Mouse (Mus musculus) spleen, postnatal 4 days (tissue): ENCODE results near the gene Kat7.

Source experiments
- DNase-seq, 2 experiments: peaks; one replicate each; pipeline ENCODE4 v3.0.0; 2022; ENCODE audit warnings: low spot score in 2 of 2

Kat7 gene

DNA sequence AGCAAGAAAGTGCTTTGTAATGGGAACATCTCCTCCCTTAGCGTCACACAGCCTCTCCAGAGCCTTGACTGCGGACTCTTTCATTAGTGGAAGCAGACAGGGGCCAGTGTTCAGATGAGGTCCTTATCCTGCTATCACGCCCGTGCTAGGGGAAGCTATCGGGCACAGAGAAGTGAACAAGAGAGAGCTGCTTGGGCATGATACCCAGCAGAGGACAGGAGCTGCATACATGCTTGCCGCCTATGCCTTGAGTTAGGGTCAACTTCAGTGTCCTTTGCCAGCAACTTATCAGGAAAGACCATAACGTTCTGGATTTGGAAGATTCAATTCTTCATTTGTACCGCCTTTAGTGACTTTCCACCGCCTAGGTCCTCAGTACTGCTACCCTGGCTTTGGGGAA, 23.8 kb upstream of the Kat7 start:
- DNase-seq, result peak in 1 of 2 experiments; percentile 68

DNA sequence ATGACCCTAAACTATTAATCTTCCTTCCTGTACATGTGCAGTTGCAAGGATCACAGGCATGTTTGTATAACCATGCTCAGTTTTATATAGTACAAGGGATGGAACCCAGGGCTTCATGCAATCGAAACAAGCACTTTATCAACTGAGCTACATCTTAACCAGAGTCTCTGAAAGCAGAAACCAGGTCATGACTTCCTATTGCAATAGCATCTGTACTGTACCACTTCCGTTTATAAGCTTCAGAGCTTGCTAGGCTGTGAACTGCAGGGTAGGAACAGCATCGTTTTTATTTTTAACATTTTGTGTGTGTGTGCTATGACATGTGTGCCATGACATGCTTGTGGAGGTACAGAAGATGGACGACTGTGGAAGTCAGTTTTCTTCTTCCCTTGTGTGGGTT, 23.2 kb upstream of the Kat7 start:
- no peak for DNase-seq

DNA sequence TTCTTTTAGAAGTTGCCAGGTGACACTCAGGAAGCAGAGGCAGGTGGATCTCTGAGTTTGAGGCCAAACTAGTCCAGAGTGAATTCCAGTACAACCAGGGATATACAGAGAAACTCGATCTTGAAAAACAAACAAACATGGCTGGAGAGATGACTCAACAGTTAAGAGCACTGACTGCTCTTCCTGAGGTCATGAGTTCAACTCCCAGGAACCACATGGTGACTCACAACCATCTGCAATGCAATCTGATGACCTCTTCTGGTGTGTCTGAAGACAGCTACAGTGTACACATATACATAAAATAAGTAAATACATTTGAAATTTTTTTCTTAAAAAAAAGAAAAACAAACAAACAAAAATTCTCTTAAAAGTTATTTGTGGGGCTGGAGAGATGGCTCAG, 20.6 kb upstream of the Kat7 start:
- no peak for DNase-seq

DNA sequence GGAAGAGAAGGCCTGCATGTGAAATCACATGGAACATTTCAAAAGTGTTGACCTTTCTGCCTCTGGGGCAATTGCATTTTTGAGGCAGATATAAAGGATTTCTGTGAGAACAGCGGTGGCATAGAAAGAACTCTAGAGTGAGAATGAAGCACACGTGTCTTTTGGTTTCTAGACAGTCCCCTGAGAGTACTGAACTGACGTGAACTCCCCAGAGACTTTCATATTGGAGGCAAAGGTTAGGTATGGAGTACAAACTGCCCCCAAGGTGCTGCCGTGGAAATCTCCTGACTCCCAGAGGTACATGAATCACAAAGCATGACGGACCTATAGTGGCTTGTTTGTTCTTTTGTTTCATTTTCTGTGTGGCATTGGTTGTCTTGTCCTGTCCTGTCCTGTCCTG, 18.6 kb upstream of the Kat7 start:
- DNase-seq, result no peak

DNA sequence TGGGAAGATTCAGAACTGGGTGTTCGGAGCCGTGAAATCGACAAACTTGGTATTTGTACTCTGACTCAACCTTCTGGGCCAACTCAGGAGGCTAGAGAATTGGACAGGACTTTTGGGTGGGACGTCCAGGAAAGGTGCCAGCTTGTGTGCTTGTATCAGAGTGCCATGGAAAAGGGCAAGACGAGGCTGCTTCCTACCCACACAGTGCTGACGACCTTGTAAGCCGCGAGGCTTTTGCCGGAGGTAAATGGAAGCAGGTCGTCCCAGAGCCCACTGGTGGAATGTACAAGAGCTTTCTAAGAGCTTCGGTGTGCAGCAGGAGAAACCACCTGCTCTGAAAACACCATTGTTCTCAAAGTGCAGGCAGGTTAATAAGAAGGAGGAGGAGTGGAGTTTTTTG, 16.2 kb upstream of the Kat7 start:
- no peak for DNase-seq

DNA sequence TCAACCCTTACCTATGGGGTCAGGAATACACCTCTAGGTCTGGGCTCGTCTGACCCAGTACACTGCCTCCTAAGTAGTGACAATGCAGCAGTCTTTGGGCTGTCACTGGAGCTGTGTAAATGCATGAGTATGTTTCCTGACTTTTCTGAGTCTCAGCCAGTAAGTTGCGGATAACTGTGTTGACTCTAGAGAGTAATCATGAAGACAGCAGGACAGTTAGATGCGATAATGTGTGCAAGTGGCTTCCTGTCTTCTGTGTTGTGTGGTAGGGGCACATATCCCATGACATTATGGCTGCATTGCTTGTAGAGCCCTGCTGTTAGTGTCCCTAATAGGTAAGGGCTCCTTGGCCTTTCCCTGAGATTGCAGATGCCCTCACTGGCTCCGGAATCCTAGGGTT, 15.8 kb upstream of the Kat7 start:
- DNase-seq, result no peak

DNA sequence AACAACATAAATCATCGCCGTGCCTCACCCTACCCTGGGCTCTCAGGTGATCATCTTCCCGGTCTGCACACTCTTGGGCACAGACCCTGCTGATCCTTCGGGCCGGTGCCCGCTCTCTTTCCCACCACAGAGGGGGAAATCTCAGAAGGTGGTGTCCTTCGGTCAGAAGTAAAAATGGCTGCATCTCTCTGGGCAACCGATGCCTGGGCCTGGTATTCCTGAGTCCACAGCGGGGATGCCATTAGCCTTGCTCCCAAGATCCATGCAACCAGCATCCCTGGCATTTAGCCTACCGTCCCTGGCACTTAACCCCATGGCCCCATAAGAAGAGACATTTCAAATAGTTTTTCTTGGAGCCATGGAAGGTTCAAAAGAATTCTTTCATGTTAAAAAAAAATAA, 14.1 kb upstream of the Kat7 start:
- DNase-seq, result no peak

DNA sequence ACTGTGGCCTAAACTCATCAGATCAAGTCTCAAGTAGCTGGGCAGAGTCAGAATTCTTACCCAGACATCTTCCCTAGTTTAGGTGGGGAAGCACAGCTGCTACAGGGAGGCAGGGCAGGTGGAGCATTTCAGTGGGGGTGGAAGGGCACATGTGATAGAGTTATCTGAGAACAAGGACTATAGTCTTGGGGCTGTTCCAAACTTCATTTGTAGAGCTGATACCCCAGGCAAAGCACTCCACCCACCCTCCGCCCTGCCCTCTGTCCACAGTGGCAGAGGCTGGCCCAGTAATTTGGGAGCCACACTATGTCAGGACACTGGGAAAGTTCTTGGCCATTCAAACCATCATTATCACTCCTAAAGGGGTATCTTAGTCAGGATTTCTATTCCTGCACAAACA, 10.0 kb upstream of the Kat7 start:
- DNase-seq, result peak; percentile 71 to 73

DNA sequence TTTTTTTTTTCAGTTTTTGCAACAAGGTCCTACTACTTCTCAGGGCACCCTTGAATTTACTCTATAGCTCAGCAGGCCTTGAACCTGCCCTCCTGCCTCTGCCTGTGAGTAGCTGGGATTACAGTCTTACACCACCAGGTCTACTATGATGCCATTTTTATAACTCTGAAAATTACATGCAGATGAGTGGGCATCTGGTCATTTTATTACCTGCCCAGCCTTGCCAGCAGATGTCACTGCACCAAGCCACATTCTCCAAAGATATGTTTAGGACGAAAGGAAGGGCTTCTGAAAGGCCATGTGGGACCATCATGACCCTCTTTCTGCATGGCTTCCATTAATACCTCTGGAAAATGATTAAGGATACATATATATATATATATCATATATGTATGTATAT, 9.5 kb upstream of the Kat7 start:
- DNase-seq, result no peak

DNA sequence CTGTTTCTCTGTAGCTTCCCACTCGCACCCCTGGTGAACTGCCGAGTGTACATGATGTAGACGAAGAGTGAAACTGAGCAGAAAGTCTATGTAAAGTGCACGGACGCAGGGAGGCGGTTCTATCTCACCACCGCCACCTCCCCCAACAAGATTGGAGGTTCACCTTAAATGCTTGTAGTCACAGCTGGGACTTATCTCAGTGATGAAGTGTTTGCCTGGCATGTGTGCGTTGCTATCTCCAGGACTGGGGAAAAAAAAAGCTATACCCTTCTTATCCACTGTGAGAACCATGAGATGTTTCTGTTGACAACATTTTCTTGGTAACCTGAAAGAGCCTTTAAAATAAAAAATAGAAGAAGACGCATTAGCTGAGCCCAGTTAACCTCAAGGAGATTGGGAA, 8.1 kb upstream of the Kat7 start:
- DNase-seq, result no peak

DNA sequence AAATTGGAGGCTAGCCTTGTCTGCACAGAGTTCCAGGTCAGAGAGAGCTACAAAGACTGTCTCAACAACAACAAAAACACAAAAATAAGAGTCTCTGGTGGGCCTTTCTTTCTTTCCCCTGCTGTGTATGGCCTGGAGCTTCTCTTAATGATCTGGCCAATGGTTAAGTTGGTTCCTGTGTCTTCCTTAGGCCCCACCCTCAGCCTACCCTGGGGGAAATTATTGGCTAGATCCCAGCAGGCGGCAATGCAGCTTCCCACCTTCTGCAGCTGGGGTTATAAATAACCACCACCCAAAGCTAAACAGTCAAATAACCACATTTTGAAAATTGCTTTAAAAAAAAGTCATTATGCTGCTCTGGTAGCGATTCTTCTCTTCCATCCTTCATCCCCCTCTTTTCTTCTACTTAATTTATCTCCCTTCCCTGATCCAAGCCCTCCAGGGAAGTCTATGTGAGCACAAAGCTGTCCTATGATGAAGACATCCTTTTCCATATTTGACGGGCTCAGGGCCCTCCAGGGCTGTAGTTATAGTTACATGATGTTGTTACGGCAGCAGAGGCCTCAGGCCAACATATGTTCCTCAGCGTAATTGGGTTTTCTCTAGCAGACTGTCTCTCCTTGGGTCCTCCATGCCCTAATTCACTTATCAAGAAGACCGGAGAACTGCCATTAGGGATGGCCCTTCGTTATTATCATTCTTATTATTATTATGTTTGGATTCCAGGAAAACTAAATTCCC, 5.3 kb upstream of the Kat7 start:
- no peak for DNase-seq

DNA sequence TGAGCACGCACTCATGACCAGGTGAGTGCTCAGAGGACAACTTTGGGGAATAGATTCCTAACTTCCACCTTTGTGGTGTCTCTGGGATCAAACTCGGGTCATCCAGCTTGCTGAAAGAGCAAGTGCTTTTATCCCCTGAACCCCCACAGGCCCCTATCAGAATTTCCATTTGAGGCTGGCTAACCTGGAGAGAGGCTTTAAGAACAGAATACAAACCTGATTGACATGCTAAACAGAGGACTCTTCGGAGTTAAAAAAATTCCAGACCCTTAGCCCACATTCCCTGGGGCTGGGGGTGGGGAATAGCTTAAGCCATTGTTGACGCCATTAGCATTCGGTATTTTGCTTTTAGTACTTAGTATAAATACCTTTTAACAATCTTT, 1.4 kb upstream of the Kat7 start:
- no peak for DNase-seq

DNA sequence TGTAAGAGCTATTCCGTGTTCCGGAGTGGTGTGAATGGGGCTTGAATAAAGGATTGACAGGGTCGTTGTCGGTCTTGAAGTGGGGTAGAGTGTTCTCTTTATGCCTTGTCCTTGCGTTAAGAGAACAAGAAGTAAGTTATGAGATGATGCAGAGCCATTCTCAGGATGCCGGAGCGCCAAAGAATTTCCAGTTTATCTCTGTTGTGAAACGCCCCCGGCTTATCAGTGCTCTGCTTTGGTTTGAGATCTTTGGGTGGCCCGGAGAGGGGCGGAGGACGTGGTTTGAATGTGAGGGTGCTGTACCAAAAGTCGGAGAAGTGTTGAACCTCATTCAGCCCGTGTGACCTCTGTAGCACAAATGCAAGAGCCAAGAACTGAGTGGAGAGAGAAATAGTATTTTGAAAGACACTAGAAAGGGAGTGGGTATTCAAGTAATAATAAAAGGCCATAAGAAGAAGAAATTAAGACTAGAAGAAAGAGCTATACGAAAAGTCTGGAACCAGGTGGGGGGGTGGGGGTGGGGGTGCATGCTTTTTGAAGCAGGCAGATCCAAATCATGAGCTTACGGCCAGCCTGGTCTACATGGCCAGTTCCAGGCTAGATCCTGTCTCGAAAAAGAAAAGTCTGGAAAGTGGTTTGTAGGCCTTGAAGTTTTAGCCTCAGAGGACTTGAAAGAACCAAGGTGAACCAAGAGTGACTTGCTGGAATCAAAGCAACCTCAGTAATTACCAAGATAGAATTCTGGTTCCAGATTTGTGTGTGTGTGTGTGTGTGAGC, 790 bp upstream of the Kat7 start:
- DNase-seq, result no peak

DNA sequence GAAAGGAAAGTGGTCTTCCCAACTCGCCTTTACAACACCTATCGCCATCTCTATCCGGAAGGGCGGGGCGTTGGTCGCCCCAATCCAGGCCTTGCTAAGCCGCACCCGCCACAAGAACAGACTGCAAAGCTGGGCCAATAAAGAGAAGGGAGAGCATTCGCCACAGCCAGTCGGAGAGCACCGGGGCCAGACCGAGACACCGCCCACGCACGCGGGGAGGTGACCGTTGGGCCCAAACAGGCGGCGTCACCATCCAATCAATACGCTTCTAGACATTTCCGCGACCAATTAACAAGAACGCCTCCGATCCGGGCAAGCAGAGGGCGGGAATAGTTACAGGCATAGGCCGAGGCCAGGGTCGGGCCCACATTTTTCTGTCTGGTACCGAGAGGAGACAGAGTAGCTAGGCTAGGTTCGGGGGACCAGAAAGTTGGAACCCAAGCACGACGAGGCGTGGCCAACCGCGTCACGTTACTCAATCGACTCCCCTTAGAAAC, 488 bp downstream of the Kat7 start:
- peak; percentile 97 for DNase-seq

DNA sequence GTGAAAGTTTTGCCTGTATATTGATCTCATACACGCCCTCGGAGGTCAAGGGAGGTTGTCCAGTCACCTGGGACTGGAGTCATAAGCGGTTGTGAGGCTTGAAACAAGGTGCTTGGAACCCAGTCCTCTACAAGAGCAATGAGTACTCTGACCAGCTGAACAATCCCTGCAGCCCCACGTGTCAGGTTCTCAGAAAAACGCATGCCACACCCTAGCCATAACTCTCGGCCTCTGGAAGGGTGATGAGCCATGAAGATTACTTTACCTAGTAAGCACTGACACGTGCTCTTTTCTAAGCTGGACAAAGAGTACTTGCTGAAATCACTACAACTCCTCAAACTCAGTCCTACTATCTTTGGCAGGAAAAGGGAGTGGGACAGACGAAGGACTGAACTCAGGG, 2.5 kb downstream of the Kat7 start:
- no peak for DNase-seq

DNA sequence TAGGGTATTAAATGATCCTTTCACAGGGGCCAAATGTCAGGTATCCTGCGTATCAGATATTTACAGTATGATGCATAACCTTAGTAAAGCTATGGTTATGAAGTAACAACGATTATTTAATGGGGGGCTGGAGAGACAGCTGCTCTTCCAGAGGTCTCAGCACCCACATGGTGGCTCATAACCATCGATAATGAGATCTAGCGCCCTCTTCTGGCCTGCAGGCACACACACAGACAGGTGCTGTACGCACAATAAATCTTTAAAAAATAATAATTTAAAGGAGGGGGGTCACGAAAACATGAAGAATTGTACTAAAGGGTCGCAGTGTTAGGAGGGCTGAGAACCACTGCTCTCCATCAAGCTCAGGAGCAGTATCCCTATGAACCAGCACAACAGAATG, 4.4 kb downstream of the Kat7 start:
- DNase-seq, result no peak

DNA sequence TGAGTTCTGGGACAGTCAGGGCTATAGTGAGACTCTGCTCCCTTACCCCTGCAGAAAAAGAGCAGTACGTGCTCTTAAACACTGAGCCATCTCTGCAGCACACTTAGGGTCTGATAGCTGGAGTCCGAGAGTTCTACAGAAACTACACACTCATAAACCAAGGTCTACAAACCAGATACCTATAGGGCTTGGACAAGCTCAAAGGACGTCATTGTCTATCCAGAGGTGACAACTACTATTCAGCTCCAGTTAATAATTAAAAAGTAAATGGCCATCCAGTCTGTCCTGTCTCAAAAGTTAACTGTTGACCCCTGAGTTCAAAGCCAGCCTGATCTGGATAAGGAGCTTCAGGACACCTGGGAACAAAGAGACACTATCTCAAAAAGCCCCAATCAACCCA, 8.3 kb downstream of the Kat7 start:
- no peak for DNase-seq

DNA sequence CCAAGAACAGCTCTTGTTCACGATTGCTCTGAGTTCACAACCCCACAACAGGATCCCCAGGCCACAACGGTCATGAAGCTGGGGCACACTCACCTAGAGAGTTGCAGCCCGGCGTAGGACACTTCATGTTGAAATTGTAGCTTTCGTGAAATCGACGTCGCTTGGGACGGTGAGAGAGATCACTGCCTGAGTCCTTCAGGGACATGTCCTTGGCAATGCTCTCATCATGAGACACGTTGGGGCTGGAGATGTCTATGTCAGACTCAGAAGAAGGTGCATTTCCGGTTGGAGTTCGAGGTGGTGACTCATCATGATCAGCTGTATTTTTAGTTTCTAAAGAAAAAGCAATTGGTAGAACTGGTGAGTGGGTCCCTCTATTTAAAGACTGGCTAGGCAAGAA, 10.2 kb downstream of the Kat7 start:
- no peak for DNase-seq

DNA sequence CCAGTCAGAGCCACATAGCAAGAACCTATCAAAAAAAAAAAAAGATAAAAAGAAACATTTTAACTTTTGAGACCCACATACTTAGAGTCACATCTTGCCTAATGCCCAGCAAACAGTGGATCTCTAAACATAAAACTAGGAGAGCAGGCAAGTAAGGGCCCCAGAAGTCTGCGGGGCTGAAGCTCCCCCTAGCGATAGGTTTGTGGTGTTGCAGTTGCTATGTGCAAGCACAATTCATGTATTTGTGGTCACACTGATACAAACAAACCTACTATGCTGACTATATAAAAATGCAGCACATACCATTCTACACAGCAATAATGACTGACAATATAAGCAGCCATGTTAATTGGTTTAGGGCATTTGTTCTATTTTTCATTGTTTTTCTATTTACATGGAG, 11.9 kb downstream of the Kat7 start:
- DNase-seq, result no peak

DNA sequence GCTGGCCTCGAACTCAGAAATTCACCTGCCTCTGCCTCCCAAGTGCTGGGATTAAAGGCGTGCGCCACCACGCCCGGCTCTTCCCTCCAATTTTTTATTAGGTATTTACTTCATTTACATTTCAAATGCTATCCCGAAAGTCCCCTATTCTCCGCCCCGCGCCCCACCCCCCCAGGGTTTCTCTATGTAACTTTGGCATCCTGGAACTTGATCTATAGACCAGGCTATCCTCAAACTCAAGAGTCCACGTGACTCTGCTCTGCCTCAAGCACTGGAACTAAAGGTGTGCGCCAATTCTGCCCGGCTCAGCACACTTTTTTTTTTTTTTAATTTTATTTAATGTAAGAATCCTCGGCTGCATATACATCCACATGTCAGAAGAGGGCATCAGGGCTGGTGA, 14.3 kb downstream of the Kat7 start:
- DNase-seq, result no peak

DNA sequence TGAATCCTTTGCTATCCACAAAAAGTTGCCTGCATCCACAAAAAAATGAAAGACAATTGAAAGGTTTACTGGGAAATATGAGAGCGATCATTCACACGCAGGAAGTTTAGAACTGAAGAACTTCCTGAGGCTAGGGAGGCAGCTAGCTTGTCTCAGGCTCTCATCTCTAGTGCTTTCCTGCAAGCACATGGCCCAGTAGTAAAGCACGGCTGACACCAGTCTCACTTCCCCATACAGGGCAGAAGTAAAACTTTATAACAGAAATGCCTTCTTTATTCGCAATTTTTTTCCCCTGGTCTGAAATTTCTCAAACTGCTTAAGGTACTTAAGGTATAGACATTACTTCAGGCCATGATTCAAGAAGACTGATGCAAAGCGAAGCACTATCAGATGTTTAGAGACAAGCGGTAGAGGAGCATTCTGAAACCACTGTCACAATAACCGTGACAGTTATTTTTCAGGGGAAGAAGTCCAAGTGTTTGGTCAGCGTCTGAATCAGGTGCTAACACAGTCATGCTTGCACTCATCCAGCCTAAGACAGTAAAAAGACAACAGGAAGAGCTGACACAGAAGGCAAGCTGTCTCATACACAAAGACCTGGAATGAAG, 16.9 kb downstream of the Kat7 start:
- no peak for DNase-seq

DNA sequence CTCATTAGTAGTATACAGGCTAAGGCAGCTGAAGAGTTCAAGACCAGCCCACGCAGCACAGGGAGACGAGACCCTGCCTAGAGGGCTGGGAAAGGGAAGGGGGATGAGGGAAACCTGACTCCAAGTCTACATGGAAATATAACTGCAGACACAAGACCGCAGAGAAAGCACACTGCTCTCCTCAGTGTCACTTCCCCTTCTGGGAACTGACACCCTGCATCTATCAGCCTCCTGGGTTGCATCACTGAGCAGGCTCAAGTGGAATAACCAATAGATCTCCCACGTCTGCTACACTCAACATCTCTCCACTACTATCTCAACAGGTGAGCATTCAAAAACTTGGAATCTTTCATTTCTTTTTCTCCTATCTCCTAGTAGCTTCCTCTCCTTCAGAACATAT, 18.0 kb downstream of the Kat7 start:
- no peak for DNase-seq

DNA sequence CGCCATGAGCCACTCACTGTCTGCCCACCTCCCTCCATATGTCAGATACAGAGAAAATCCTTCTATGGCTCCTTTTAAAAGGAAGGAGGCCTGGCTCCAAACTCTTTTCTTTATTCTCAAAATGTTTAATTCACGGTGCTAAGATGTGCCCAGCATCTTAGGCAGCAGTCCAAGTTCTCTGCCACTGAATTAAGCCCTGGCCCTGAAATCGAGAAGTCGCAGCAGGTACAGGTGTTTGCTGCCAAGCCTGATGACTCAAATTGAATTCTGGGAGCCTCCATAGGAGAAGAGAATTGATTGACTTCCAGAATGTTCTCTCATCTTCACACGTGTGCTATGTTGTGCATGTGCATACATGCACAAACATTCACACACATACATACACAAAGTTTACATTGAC, 27.7 kb downstream of the Kat7 start:
- DNase-seq, result no peak
